Mouse (Mus musculus) bone marrow, adult 2 months (tissue): ENCODE data around the gene Fam90a1a. TPM values are rescaled to one million over a fixed set of nuclear protein-coding genes. Genes with fewer than 3 reads are reported as not detected.
A peak's percentile ranks its signal among the peaks of the same experiment; 100 is the strongest.

Experiments
- H3K27ac ChIP-seq: fragments of 200-500 bp; 2 replicates; pipeline ENCODE4 v1.5.1; 2012; ENCODE audit warnings: low read depth, mild to moderate bottlenecking, control low read depth, inconsistent platforms, low read length; ENCODE audit not compliant: control insufficient read depth, poor library complexity, insufficient read depth
- H3K4me1 ChIP-seq: fragments of 200-500 bp; 2 replicates; pipeline ENCODE4 v1.6.1; 2011; ENCODE audit warnings: low read length; ENCODE audit not compliant: control insufficient read depth, insufficient read depth
- H3K4me3 ChIP-seq: fragments of 200-500 bp; replicated peaks from 2 replicates; pipeline ENCODE3; 2011; ENCODE audit warnings: mild to moderate bottlenecking, low read depth, low read length, control low read depth; ENCODE audit not compliant: control insufficient read depth
- CTCF ChIP-seq: fragments of 200-500 bp; IDR thresholded peaks from 2 replicates; pipeline ENCODE4 v1.5.1; 2011; ENCODE audit warnings: low read length, control low read depth; ENCODE audit not compliant: control insufficient read depth, insufficient read depth
- POLR2A ChIP-seq: fragments of 200-500 bp; IDR thresholded peaks from 2 replicates; pipeline ENCODE4 v1.6.1; 2011; ENCODE audit warnings: low read depth, mild to moderate bottlenecking, control low read depth, low read length, borderline replicate concordance; ENCODE audit not compliant: control insufficient read depth
- WGBS: fragments of 180-500 bp; shearing (Covaris S2); methylation state at CpG from one replicate; pipeline ENCODE4 v1.1.7; 2018; 5-methylcytosine and 5-hydroxymethylcytosine counted together
- polyA plus RNA-seq: library from polyadenylated mRNA; stranded (reverse); fragments of >200 nt; gene quantifications from 2 replicates; pipeline ENCODE4 v1.2.4, GENCODE M21; 2011; ENCODE audit warnings: low replicate concordance; ENCODE audit not compliant: missing spikeins, insufficient read depth, insufficient read length

Fam90a1a gene
- polyA plus RNA-seq, 1 experiment: not detected

- WGBS: 67% methylated on average over 6 of the region's 6 CpGs
- H3K4me3 ChIP-seq: no peak overlapping the region
- no peak overlapping the region; the same call in 1 of the 2 replicates for H3K27ac ChIP-seq
- H3K4me1 ChIP-seq: no peaks in the 10 kb centered on the region
- TF ChIP-seq CTCF: no peak
- TF ChIP-seq POLR2A: no peak
These were observed 47.9 kb downstream of the Fam90a1a start for GRCm38 (mm10) chr8:22006423-22006822.

- no peaks in the 10 kb centered on the region for H3K4me1 ChIP-seq
- no peak overlapping the region for H3K27ac ChIP-seq
- TF ChIP-seq POLR2A (no peak), CTCF (no peak)
- H3K4me3 ChIP-seq: no peak overlapping the region
- 64% methylated on average over 3 of the region's 3 CpGs for WGBS
These were observed 50.9 kb downstream of the Fam90a1a start for GRCm38 (mm10) chr8:22009403-22009802.

DNA sequence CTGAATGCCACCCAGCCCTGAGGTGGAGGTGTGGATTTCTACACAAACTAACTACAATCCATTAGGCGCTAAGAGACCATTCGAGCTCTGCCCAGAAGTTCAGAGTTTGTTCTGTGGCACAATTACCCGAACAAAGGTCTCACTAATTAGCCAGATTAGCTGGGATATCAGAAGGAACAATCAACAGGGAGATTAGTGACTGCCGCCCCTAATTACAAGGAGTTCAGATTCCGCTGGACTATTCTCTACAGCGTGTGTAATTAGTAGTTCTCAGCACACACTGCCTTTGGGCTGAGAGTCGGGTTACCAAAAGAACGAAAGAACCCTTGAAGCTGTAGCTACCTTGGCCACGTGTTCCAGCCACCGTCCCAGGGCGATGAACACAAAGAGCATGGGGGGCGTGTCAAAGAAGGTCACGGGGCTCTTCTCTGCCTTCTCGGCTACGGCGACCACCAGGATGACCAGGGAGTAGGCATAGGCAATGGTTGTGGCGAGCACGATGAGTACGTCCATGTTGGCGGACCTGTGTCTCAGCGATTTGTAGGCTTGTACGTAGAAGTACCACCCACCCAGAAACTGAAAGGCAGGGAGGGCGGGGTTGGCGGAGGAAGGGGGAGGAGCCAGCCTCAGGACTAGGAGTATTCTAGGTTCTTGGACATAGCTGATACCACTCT, 54.7 kb downstream of the Fam90a1a start:
- Histone ChIP-seq H3K4me3 (peak overlapping the region; percentile 38), H3K4me1 (no peaks in the 10 kb centered on the region), H3K27ac (no peak overlapping the region)
- no peak for TF ChIP-seq CTCF
- no peak for TF ChIP-seq POLR2A
- WGBS: 74% methylated on average over 24 of the region's 24 CpGs

Other genes with a start within 250 kb of the Fam90a1a start
- not detected in 2 replicates for gene Defa24, start 224.2 kb upstream of the Fam90a1a start, polyA plus RNA-seq
- not detected in 2 replicates for gene Defb50, start 135.2 kb upstream of the Fam90a1a start, polyA plus RNA-seq
- gene Defb2, start 118.8 kb upstream of the Fam90a1a start, polyA plus RNA-seq: not detected in 2 replicates
- not detected in 2 replicates for gene Defb10, start 99.8 kb upstream of the Fam90a1a start, polyA plus RNA-seq
- not detected in 2 replicates for gene Defb9, start 73.3 kb upstream of the Fam90a1a start, polyA plus RNA-seq
- gene Defb11, start 52.3 kb upstream of the Fam90a1a start, polyA plus RNA-seq: not detected in 2 replicates
- not detected in 2 replicates for gene Defb15, start 26.0 kb upstream of the Fam90a1a start, polyA plus RNA-seq
- gene Defb35, start 20.4 kb upstream of the Fam90a1a start, polyA plus RNA-seq: not detected in 2 replicates
- gene Defb13, start 12.0 kb upstream of the Fam90a1a start, polyA plus RNA-seq: not detected in 2 replicates
- not detected in 2 replicates for gene Ccdc70, start 11.1 kb downstream of the Fam90a1a start, polyA plus RNA-seq
- 2.6 and 4.3 TPM in 2 replicates for gene Atp7b, start 101.6 kb downstream of the Fam90a1a start, polyA plus RNA-seq
- gene Alg11, start 102.0 kb downstream of the Fam90a1a start, polyA plus RNA-seq: 0.61 and 3.5 TPM in 2 replicates
- not detected in 2 replicates for gene Nek5, start 166.3 kb downstream of the Fam90a1a start, polyA plus RNA-seq
- 2.6 and 19.3 TPM in 2 replicates for gene Nek3, start 207.7 kb downstream of the Fam90a1a start, polyA plus RNA-seq
- gene Ckap2, start 227.1 kb downstream of the Fam90a1a start, polyA plus RNA-seq: 29.1 and 30.2 TPM in 2 replicates
- 11.3 and 13.3 TPM in 2 replicates for gene Vps36, start 234.1 kb downstream of the Fam90a1a start, polyA plus RNA-seq